Mouse (Mus musculus) C2C12 (cell line): ENCODE results near the gene Cyth2. TPM values are rescaled to one million over a fixed set of nuclear protein-coding genes. Genes with fewer than 3 reads are reported as not detected.

Source experiments
- H3K27me3 ChIP-seq: one replicate; pipeline ENCODE4 v1.6.1; 2011; ENCODE audit not compliant: control insufficient read depth, insufficient read depth, insufficient read length
- H3K36me3 ChIP-seq: one replicate; pipeline ENCODE4 v1.6.1; 2011; ENCODE audit not compliant: control insufficient read depth, insufficient read depth
- H3K4me3 ChIP-seq: one replicate; pipeline ENCODE4 v1.5.1; 2011; ENCODE audit warnings: mild to moderate bottlenecking, control low read depth; ENCODE audit not compliant: poor library complexity, insufficient read depth, severe bottlenecking
- H3K79me2 ChIP-seq: one replicate; pipeline ENCODE4 v1.6.1; 2011; ENCODE audit not compliant: control insufficient read depth, insufficient read depth
- H3K79me3 ChIP-seq: one replicate; pipeline ENCODE4 v1.6.1; 2011; ENCODE audit warnings: low read depth, control low read depth
- H3ac ChIP-seq: one replicate; pipeline ENCODE3; 2011; ENCODE audit warnings: low read depth; ENCODE audit not compliant: control insufficient read depth, insufficient read length
- CEBPB ChIP-seq: IDR thresholded peaks from one replicate; pipeline ENCODE4 v1.6.1; 2011; ENCODE audit warnings: low read depth, mild to moderate bottlenecking, control low read depth, moderate library complexity
- CTCF ChIP-seq: IDR thresholded peaks from one replicate; pipeline ENCODE4 v1.5.1; 2011; ENCODE audit not compliant: control insufficient read depth, insufficient read depth, insufficient read length
- FOSL1 ChIP-seq: IDR thresholded peaks from one replicate; pipeline ENCODE4 v1.8.0; 2011; ENCODE audit warnings: mild to moderate bottlenecking, low read length; ENCODE audit not compliant: poor library complexity, insufficient read depth, severe bottlenecking
- MAX ChIP-seq: IDR thresholded peaks from one replicate; pipeline ENCODE4 v1.6.1; 2011; ENCODE audit warnings: mild to moderate bottlenecking, control low read depth
- MYOD1 ChIP-seq: IDR thresholded peaks from one replicate; pipeline ENCODE4 v1.6.1; 2011; ENCODE audit warnings: low read depth; ENCODE audit not compliant: control insufficient read depth, insufficient read length
- MYOG ChIP-seq: IDR thresholded peaks from one replicate; pipeline ENCODE4 v1.6.1; 2011; ENCODE audit not compliant: control insufficient read depth, insufficient read length; ENCODE audit errors: extremely low read depth
- USF1 ChIP-seq: IDR thresholded peaks from one replicate; pipeline ENCODE4 v1.6.1; 2011; ENCODE audit warnings: low read depth, mild to moderate bottlenecking, control low read depth, moderate library complexity
- polyA plus RNA-seq: library from polyadenylated mRNA; unstranded; fragments of >200 nt; fragmentation: generic; extraction: Trizol; gene quantifications from one replicate; pipeline ENCODE4 v1.2.1, GENCODE M21; 2012; ENCODE audit warnings: missing spikeins

Cyth2 gene
- polyA plus RNA-seq, 1 experiment = 175 TPM

DNA sequence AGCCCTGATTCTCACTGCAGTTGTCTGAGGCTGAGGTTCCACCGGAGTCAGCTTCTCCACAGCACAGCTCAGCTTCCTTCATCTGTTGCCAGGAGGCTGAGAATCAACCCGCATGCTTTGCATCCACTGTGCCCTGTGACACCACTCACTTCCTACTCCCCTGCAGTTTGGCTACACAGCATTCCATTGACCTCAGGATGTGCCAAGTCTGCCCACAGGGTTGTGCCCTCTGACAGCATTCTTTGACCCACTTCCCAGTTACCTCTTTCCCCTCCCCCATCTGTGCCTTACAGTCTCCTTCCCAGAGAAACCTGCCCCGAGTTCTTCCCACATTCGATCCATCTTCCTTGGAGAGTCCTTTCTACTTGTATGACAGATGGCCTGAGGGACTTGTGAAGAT, 32.1 kb downstream of the Cyth2 start:
- H3K79me2 ChIP-seq = no peaks in the 10 kb centered on the region
- no peaks in the 10 kb centered on the region for H3K36me3 ChIP-seq
- no peak overlapping the region for H3K4me3 ChIP-seq
- TF ChIP-seq FOSL1 (no peak), MYOD1 (no peak), USF1 (no peak), MYOG (no peak), MAX (no peak), CTCF (no peak), CEBPB (no peak)
- peaks cover 40% of the 10 kb centered on the region for H3K27me3 ChIP-seq
- H3ac ChIP-seq = no peak overlapping the region
- H3K79me3 ChIP-seq = no peaks in the 10 kb centered on the region

DNA sequence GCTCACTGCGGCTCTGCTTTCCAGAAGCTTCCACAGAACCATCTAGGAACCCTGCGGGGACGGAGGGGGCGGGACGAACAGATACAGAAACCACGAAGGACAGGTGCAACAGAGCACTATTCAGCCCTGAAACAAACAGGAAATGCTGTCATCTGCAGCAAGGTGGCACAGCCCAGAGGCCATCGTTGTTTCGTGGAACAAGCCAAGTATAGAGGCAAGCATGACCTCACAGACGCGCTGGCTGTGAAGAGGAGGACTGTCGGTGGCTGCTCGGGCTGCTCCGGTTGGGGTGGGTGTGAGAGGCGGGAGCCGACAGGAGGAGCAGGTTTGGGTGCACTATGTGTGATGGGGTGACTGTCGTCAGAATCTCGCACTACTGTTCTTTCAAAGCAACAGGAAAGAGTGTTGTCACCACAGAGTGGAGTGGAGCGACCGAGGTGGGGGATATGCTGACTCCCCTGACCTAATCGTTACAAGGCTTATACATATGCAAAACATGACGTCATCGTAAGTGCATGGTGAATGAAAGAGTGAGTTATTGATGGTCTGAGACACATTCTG, 35.2 kb downstream of the Cyth2 start:
- Histone ChIP-seq H3K4me3 (no peak overlapping the region), H3K79me2 (no peaks in the 10 kb centered on the region), H3K36me3 (no peaks in the 10 kb centered on the region)

DNA sequence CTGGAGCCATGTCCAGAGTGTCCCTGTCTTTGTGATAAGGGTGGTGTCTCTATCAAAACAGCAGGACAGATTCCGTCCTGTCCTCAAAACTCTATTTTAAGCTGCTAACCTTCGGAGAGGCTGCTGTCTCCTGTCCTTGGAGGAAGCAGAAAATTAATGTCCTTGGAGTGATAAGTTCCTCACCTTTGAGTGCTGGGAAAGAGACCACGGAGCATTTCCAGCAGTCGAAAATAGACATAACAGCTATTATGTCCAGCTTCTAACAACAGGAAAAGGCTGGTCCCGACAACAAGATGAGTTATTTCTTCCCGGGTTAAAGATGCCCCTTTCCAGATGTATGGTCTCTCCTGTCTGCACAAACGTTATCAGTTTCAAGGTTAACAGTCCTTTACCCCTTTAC, 39.1 kb downstream of the Cyth2 start:
- H3ac ChIP-seq = no peak overlapping the region
- no peaks in the 10 kb centered on the region for H3K79me2 ChIP-seq
- no peaks in the 10 kb centered on the region for H3K79me3 ChIP-seq
- no peak overlapping the region for H3K4me3 ChIP-seq
- peaks cover 22% of the 10 kb centered on the region for H3K27me3 ChIP-seq
- H3K36me3 ChIP-seq = no peaks in the 10 kb centered on the region
- no peak for TF ChIP-seq MYOG
- TF ChIP-seq CTCF = no peak
- TF ChIP-seq CEBPB = no peak
- TF ChIP-seq MYOD1 = no peak
- no peak for TF ChIP-seq MAX
- no peak for TF ChIP-seq FOSL1
- TF ChIP-seq USF1 = no peak

More for the DNA sequence above, 35.2 kb downstream of the Cyth2 start:
- TF ChIP-seq CTCF (no peak), MYOD1 (no peak), MAX (no peak), FOSL1 (no peak), MYOG (no peak), USF1 (no peak), CEBPB (no peak)
- Histone ChIP-seq H3ac (no peak overlapping the region), H3K79me3 (no peaks in the 10 kb centered on the region), H3K27me3 (peaks cover 23% of the 10 kb centered on the region)

DNA sequence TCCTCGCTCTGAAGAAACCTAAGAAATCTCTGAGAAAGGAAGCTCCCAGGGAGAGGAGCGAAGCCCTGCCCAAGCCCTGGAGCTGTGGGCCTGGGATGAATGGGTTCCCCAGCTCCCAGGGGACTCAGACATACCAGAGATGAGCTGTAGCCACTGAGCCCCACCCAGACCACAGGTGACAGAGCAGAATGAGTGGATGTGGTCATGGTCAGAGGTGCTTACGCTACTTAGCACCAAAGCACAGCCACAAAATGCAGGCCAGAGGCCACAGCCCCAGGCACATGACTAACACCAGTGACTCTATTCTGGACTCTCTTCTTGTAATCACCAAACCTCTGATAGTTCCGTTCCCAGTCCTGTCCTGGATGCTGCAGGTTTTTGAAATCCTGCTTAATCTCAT, 43.3 kb downstream of the Cyth2 start:
- no peaks in the 10 kb centered on the region for H3K36me3 ChIP-seq
- TF ChIP-seq CEBPB (no peak), MYOD1 (peak; percentile 45), USF1 (peak; percentile 5)
- no peak overlapping the region for H3K4me3 ChIP-seq
- H3K27me3 ChIP-seq = peaks cover 22% of the 10 kb centered on the region
- no peaks in the 10 kb centered on the region for H3K79me2 ChIP-seq
- no peak overlapping the region for H3ac ChIP-seq
- H3K79me3 ChIP-seq = no peaks in the 10 kb centered on the region

DNA sequence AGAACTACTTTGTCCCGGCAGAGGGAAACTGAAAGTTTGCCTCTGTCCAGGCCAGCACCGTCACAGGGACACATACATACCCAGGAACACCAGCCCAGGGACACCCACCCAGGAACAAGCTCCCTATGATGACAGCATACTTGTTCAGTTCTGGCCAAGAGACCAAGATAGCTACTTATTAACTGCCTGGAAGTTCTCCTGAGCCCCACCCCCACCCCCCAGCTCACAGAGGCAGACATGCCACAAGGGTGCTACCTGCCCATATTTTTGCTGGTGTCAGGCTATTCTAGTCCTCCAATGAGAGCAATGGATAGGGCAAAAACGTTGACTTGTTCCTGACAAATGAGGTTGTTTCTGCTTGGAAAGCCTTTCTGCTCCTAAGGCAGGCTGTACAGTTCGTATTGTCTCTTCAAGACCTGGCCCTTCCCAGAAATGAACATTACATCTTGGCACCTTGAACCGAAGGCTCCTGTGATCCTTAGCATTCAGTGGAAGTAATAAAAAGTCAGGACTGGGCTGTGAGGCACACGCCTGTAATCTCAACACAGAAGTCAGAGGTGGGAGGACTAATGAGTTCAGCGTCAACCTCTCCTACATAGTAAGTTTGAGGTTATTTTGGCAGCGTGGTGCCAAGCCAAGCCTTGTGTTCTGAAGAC, 43.8 kb downstream of the Cyth2 start:
- H3K4me3 ChIP-seq = no peak overlapping the region
- no peaks in the 10 kb centered on the region for H3K36me3 ChIP-seq
- H3K79me3 ChIP-seq = no peaks in the 10 kb centered on the region
- TF ChIP-seq MYOD1 (no peak), MAX (no peak), CTCF (no peak), USF1 (no peak), MYOG (no peak), CEBPB (no peak), FOSL1 (no peak)
- H3K79me2 ChIP-seq = no peaks in the 10 kb centered on the region
- H3K27me3 ChIP-seq = peaks cover 16% of the 10 kb centered on the region
- H3ac ChIP-seq = no peak overlapping the region

DNA sequence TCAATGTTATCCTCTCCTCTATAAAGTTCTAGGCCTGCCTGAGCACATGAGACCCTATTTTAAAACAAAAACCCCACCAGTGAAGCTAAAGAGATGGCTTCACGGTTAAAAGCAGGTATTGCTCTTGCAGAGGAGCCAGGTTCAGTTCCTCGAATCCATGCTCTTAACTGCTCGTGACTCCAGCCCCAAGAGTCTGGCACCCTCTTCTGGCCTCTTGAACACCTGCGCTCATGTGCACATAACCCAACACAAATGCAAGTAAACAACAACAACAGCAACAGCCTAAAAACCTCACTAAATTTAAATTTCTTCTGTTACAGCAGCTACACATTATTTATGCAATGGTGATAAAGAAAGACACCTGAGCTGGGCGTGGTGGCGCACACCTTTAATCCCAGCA, 46.9 kb downstream of the Cyth2 start:
- Histone ChIP-seq H3K79me3 (no peaks in the 10 kb centered on the region), H3K36me3 (no peaks in the 10 kb centered on the region), H3ac (no peak overlapping the region), H3K79me2 (no peaks in the 10 kb centered on the region), H3K27me3 (no peaks in the 10 kb centered on the region), H3K4me3 (no peak overlapping the region)
- no peak for TF ChIP-seq FOSL1
- no peak for TF ChIP-seq USF1
- TF ChIP-seq CEBPB = no peak
- TF ChIP-seq MYOG = no peak
- TF ChIP-seq MYOD1 = no peak
- TF ChIP-seq MAX = no peak
- TF ChIP-seq CTCF = no peak
